Mouse (Mus musculus): ENCODE data around the gene Vps72. TPM values are rescaled to one million over a fixed set of nuclear protein-coding genes. Genes with fewer than 3 reads are reported as not detected.

The Vps72 gene
- total and polyA plus RNA-seq, 3 experiments = 52.4 to 83.0 (median 64.0) TPM

DNA sequence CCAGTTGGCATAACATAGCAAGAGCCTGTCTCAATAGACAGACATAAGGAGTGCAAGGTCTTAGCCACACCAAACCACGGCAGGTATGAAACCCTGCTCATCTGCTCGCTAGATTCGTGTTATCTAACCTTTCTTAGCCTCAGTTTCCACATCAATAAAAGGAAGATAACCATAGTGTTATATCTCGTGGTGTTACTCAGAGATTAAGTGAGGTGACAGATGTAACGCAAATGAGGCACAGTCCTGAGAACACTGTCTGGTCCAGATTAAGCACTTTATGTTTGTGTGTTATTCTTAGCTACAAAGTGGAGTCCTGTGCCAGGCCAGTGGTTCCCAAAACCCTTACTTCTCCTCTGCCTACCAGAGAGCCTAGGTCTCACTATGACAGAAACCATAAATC, 54.0 kb downstream of the Vps72 start:
- DNase-seq = no peak

DNA sequence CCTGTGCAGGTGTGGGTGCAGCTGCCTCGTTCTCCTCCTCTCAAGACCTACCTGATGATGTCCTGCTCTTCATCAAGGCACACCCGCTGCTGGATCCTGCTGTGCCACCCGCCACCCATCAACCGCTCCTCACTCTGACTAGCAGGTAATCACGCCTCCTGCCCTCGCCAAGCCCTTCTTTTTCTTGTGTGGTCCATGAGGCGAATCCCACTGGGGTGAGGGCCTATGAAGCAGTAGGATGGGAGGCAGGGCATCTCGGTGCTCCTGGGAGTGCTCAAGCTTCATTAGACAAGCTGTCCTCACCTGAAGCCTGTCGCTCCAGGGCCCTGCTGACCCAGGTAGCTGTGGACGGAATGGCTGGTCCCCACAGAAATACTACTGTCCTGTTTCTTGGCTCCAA, 59.2 kb downstream of the Vps72 start:
- no peak for DNase-seq

DNA sequence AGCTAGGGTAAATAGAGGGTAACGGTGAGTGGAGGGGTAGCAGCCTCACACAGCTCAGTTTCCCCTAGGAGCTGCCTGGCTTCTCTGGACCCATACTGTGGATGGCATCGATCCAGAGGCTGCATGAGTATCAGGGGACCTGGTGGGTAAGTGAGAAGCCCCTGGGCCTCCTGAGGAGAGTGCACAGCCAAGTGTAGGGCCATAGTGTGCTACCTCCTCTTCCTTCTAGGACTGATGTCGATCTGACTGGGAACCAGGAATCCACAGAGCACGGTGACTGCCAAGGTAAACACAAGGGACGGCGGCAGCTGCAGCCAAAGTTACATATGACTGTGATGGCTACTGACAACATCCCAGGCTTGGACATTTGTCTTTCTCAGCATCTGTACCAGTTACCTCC, 60.3 kb downstream of the Vps72 start:
- DNase-seq = no peak

Small RNAs within 50 kb of the gene (microRNA-seq; reads per million reads assigned to microRNA genes)
- gene Mir8099-1 = 0 reads per million in 2 experiments

Other genes with a start within 250 kb of the Vps72 start
- gene Psmb4, start 224.1 kb upstream of the Vps72 start, total RNA-seq (2021) = 100 to 1,000 TPM; 203 to 297 TPM
- gene Psmb4, start 224.1 kb upstream of the Vps72 start, polyA plus RNA-seq (2012; rRNA removed) = 236 and 248 TPM in 2 replicates
- gene Selenbp1, start 178.0 kb upstream of the Vps72 start, total RNA-seq (2021) = 10 to 100 TPM; 47.5 to 52.7 TPM
- 102 and 126 TPM in 2 replicates for gene Selenbp1, start 178.0 kb upstream of the Vps72 start, polyA plus RNA-seq (2012; rRNA removed)
- 10 to 100 TPM; 17.2 to 30.1 TPM for gene Rfx5, start 156.9 kb upstream of the Vps72 start, total RNA-seq (2021)
- gene Rfx5, start 156.9 kb upstream of the Vps72 start, polyA plus RNA-seq (2012; rRNA removed) = 10.8 and 13.5 TPM in 2 replicates
- gene Pi4kb, start 136.3 kb upstream of the Vps72 start, total RNA-seq (2021) = 10 to 100 TPM; 57.0 to 68.7 TPM
- gene Pi4kb, start 136.3 kb upstream of the Vps72 start, polyA plus RNA-seq (2012; rRNA removed) = 29.3 and 29.9 TPM in 2 replicates
- 10 to 100 TPM; 26.3 to 29.5 TPM for gene Zfp687, start 95.6 kb upstream of the Vps72 start, total RNA-seq (2021)
- 27.9 and 32.0 TPM in 2 replicates for gene Zfp687, start 95.6 kb upstream of the Vps72 start, polyA plus RNA-seq (2012; rRNA removed)
- gene Psmd4, start 68.4 kb upstream of the Vps72 start, total RNA-seq (2021) = 100 to 1,000 TPM; 312 to 335 TPM
- 105 and 114 TPM in 2 replicates for gene Psmd4, start 68.4 kb upstream of the Vps72 start, polyA plus RNA-seq (2012; rRNA removed)
- gene Pip5k1a, start 4.1 kb upstream of the Vps72 start, total RNA-seq (2021) = 10 to 100 TPM; 40.8 to 49.9 TPM
- gene Pip5k1a, start 4.1 kb upstream of the Vps72 start, polyA plus RNA-seq (2012; rRNA removed) = 16.4 and 18.7 TPM in 2 replicates
- gene Tmod4, start 13.5 kb downstream of the Vps72 start, total RNA-seq (2021) = under 1 TPM; 0.48 to 0.52 TPM
- gene Tmod4, start 13.5 kb downstream of the Vps72 start, polyA plus RNA-seq (2012; rRNA removed) = 0.17 and 0.30 TPM in 2 replicates
- gene Scnm1, start 23.0 kb downstream of the Vps72 start, total RNA-seq (2021) = 10 to 100 TPM; 33.4 to 37.0 TPM
- gene Scnm1, start 23.0 kb downstream of the Vps72 start, polyA plus RNA-seq (2012; rRNA removed) = 17.6 and 18.6 TPM in 2 replicates
- 1 to 10 TPM; 7.1 to 9.0 TPM for gene Lysmd1, start 23.1 kb downstream of the Vps72 start, total RNA-seq (2021)
- gene Lysmd1, start 23.1 kb downstream of the Vps72 start, polyA plus RNA-seq (2012; rRNA removed) = 3.7 and 4.7 TPM in 2 replicates
- gene Tnfaip8l2, start 31.3 kb downstream of the Vps72 start, total RNA-seq (2021) = 1 to 10 TPM; 2.0 to 2.2 TPM
- gene Tnfaip8l2, start 31.3 kb downstream of the Vps72 start, polyA plus RNA-seq (2012; rRNA removed) = 3.7 and 4.9 TPM in 2 replicates
- 1 to 10 TPM; 2.6 to 3.8 TPM for gene Sema6c, start 49.4 kb downstream of the Vps72 start, total RNA-seq (2021)
- 8.6 and 12.4 TPM in 2 replicates for gene Sema6c, start 49.4 kb downstream of the Vps72 start, polyA plus RNA-seq (2012; rRNA removed)
- 10 to 100 TPM; 19.0 to 21.1 TPM for gene Gabpb2, start 106.9 kb downstream of the Vps72 start, total RNA-seq (2021)
- gene Gabpb2, start 106.9 kb downstream of the Vps72 start, polyA plus RNA-seq (2012; rRNA removed) = 4.0 and 4.5 TPM in 2 replicates
- 100 to 1,000 TPM in 1 of 2 experiments, 10 to 100 TPM in 1; 89.7 to 102 TPM for gene Cdc42se1, start 117.7 kb downstream of the Vps72 start, total RNA-seq (2021)
- 46.1 and 53.0 TPM in 2 replicates for gene Cdc42se1, start 117.7 kb downstream of the Vps72 start, polyA plus RNA-seq (2012; rRNA removed)
- 1 to 10 TPM; 8.0 to 8.7 TPM for gene Mllt11, start 121.1 kb downstream of the Vps72 start, total RNA-seq (2021)
- gene Mllt11, start 121.1 kb downstream of the Vps72 start, polyA plus RNA-seq (2012; rRNA removed) = 7.2 and 9.2 TPM in 2 replicates
- gene Gm128, start 130.6 kb downstream of the Vps72 start, total RNA-seq (2021) = under 1 TPM in 1 of 2 experiments, not detected in 1; 0.21 TPM
- gene Gm128, start 130.6 kb downstream of the Vps72 start, polyA plus RNA-seq (2012; rRNA removed) = 0.20 and 0.22 TPM in 2 replicates
- gene Bnipl, start 140.2 kb downstream of the Vps72 start, total RNA-seq (2021) = not detected
- gene Bnipl, start 140.2 kb downstream of the Vps72 start, polyA plus RNA-seq (2012; rRNA removed) = not detected in 2 replicates
- 100 to 1,000 TPM; 131 to 139 TPM for gene Mindy1, start 170.3 kb downstream of the Vps72 start, total RNA-seq (2021)
- 209 and 296 TPM in 2 replicates for gene Mindy1, start 170.3 kb downstream of the Vps72 start, polyA plus RNA-seq (2012; rRNA removed)
- 10 to 100 TPM; 26.3 to 31.1 TPM for gene Prune1, start 171.1 kb downstream of the Vps72 start, total RNA-seq (2021)
- gene Prune1, start 171.1 kb downstream of the Vps72 start, polyA plus RNA-seq (2012; rRNA removed) = 14.1 and 15.4 TPM in 2 replicates
- gene Anxa9, start 196.2 kb downstream of the Vps72 start, total RNA-seq (2021) = 1 to 10 TPM; 1.2 to 2.5 TPM
- 0.88 and 1.3 TPM in 2 replicates for gene Anxa9, start 196.2 kb downstream of the Vps72 start, polyA plus RNA-seq (2012; rRNA removed)
- gene Cers2, start 203.8 kb downstream of the Vps72 start, total RNA-seq (2021) = 100 to 1,000 TPM; 224 to 263 TPM
- 78.7 and 99.1 TPM in 2 replicates for gene Cers2, start 203.8 kb downstream of the Vps72 start, polyA plus RNA-seq (2012; rRNA removed)
- 10 to 100 TPM; 20.7 to 21.7 TPM for gene Setdb1, start 246.2 kb downstream of the Vps72 start, total RNA-seq (2021)
- 6.9 and 7.6 TPM in 2 replicates for gene Setdb1, start 246.2 kb downstream of the Vps72 start, polyA plus RNA-seq (2012; rRNA removed)